Mouse (Mus musculus): ENCODE data around the gene Celsr1. TPM values are rescaled to one million over a fixed set of nuclear protein-coding genes. Genes with fewer than 3 reads are reported as not detected.

The Celsr1 gene
- 3.5 and 3.9 TPM in 2 replicates for polyA plus RNA-seq (2015; fragmentation: Nextera tagmentation; extraction: Ambion mirVana)

DNA sequence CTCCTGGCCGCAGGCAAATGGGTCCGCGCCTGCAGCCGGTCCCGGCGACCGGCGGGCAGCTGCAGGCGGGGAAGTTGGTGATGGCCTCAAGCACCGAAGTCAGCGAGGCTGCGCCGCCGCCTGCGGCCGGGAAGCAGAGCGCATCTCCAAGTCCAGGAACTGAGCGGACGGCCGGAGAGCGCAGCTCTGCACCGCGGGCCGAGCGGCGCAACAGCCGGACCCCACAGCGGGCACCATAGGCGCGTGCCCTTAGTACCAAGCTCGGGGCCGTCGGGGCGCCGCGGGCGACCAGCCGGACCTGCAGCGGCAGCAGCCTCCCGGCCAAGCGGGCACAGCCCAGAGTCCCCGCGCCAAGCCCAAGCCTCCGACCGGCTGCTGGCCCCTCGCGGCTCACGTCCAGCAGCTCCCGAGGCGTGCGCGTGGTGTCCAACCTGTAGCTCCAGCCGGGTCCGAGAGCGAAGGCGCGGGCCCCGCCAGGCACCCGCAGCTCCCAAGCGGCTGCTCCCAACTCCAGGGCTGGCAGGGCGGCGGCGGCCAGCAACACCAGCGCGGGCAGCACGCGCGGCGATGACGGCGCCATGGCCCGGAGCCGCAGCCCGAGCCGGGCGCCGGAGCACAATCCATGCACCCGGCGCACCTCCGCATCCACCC, at the start of gene Celsr1:
Gene Celsr1 (minus strand): TSS at position 587 of the 651 bp plus-strand sequence.
- H3K4me3 ChIP-seq (ENCODE audit: low read length) = peak within 1 kb of the TSS; percentile 70
- peaks cover 44% of the 10 kb centered on the region for H3K4me1 ChIP-seq (ENCODE audit: insufficient read depth, low read length)
- H3K9me3 ChIP-seq (ENCODE audit: low read length) = peaks cover 20% of the 10 kb centered on the region
- H3K27ac ChIP-seq (ENCODE audit: low read length) = peak within 1 kb of the TSS; percentile 94
- ATAC-seq (ENCODE audit: low FRiP score, low TSS enrichment) = peak; percentile 22
- H3K9ac ChIP-seq (replicated peaks; ENCODE audit: low read length) = peak within 1 kb of the TSS; percentile 80
- H3K36me3 ChIP-seq (ENCODE audit: insufficient read depth, low read length) = peaks cover 18% of the 10 kb centered on the region
- H3K27me3 ChIP-seq (ENCODE audit: insufficient read depth, low read length) = peaks cover 17% of the 10 kb centered on the region; the same call in 1 of the 2 replicates
- H3K4me2 ChIP-seq (replicated peaks; ENCODE audit: low read depth, low read length) = peak within 1 kb of the TSS; percentile 84
- under 1% methylated on average over 71 of the region's 80 CpGs for WGBS

DNA sequence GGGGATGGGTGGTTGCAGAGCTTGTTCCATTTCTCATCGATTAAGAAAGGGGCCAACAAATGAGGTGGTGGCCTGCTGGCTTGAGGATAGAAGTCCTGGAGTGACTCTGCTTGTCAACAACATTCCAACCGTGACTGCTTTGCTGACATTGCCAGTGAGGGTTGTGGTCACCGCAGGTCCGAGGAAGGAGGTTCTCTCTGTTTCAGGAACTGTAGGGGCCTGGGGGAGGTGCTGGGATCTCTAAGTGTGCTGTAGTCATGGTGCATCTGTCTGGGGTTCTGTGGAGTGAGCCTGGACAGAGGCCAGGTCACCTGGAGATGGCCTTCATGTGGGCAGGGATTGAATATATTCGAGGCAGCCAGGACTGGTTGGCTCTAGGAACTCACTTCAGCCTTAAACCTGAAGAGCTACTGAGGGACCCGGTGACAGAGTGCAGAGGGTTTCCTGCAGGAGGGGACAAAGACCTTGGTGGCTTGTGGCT, 49.7 kb upstream of the Celsr1 start:
- H3K9me3 ChIP-seq (ENCODE audit: low read length) = no peaks in the 10 kb centered on the region
- 0 out of 2 replicates have a peak overlapping the region, but pooled peaks have one; percentile 17 for H3K27ac ChIP-seq (ENCODE audit: low read length)
- H3K27me3 ChIP-seq (ENCODE audit: insufficient read depth, low read length) = no peaks in the 10 kb centered on the region
- peaks cover 90% of the 10 kb centered on the region for H3K4me1 ChIP-seq (ENCODE audit: insufficient read depth, low read length)
- H3K36me3 ChIP-seq (ENCODE audit: insufficient read depth, low read length) = no peaks in the 10 kb centered on the region
- H3K9ac ChIP-seq (replicated peaks; ENCODE audit: low read length) = 0 out of 2 replicates have a peak overlapping the region, but pooled peaks have one; percentile 32
- no peak overlapping the region for H3K4me3 ChIP-seq (ENCODE audit: low read length)
- 23% methylated on average over 6 of the region's 6 CpGs for WGBS
- no peak for ATAC-seq (ENCODE audit: low FRiP score, low TSS enrichment)
- no peak overlapping the region for H3K4me2 ChIP-seq (replicated peaks; ENCODE audit: low read depth, low read length)

DNA sequence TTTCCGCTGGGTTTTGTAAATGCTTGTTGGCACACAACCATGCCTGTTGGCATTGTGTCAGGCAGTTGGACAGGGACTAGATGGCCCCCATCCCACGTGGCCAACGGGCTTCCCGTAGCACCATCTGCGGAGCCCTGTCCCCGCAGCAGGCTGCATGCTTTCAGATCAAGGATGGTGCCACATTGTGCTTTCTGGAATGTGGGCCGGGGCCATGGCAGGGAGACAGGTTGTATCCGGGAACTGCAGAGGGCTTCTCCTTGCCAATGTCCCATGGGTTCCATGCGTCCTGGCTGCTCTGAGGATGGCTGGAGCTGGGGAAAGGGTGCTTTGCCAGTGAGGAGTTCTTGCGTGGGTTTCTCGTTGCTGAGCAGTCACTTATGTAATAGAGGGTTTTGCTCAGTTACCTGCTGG, 49.0 kb upstream of the Celsr1 start:
- Histone ChIP-seq H3K27ac (ENCODE audit: low read length) (no peak overlapping the region; the same call in 1 of the 2 replicates), H3K4me1 (ENCODE audit: insufficient read depth, low read length) (peaks cover 89% of the 10 kb centered on the region), H3K9ac (replicated peaks; ENCODE audit: low read length) (no peak overlapping the region), H3K4me3 (ENCODE audit: low read length) (no peak overlapping the region), H3K4me2 (replicated peaks; ENCODE audit: low read depth, low read length) (no peak overlapping the region), H3K27me3 (ENCODE audit: insufficient read depth, low read length) (no peaks in the 10 kb centered on the region), H3K36me3 (ENCODE audit: insufficient read depth, low read length) (no peaks in the 10 kb centered on the region), H3K9me3 (ENCODE audit: low read length) (no peaks in the 10 kb centered on the region)
- WGBS = 68% methylated on average over 11 of the region's 11 CpGs
- no peak for ATAC-seq (ENCODE audit: low FRiP score, low TSS enrichment)

DNA sequence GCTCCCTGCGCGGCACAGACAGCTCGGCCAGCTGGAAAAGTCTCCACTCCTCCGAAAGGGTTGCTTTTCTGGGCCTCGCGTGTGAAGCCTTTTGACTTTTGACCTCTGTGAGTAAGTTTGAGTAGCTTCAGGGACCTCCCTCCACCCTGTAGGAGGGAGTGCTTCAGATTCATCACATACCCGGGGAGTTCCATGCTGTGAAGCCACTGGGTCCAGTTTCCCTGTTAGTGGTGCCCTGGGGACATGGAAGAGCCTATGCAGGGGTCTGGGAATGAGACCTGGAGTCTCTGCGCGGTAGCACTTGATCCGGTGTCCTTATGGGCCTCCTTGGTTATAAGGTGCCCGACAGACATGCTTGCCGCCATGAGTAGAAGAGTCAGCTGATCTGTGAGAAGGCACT, 48.1 kb upstream of the Celsr1 start:
- ATAC-seq (ENCODE audit: low FRiP score, low TSS enrichment) = no peak
- no peaks in the 10 kb centered on the region for H3K36me3 ChIP-seq (ENCODE audit: insufficient read depth, low read length)
- 39% methylated on average over 12 of the region's 12 CpGs for WGBS
- H3K4me1 ChIP-seq (ENCODE audit: insufficient read depth, low read length) = peaks cover 83% of the 10 kb centered on the region
- H3K27ac ChIP-seq (ENCODE audit: low read length) = peak overlapping the region; percentile 19; the same call in 1 of the 2 replicates
- no peak overlapping the region for H3K4me2 ChIP-seq (replicated peaks; ENCODE audit: low read depth, low read length)
- no peaks in the 10 kb centered on the region for H3K27me3 ChIP-seq (ENCODE audit: insufficient read depth, low read length)
- H3K9ac ChIP-seq (replicated peaks; ENCODE audit: low read length) = no peak overlapping the region
- H3K4me3 ChIP-seq (ENCODE audit: low read length) = no peak overlapping the region
- H3K9me3 ChIP-seq (ENCODE audit: low read length) = no peaks in the 10 kb centered on the region

DNA sequence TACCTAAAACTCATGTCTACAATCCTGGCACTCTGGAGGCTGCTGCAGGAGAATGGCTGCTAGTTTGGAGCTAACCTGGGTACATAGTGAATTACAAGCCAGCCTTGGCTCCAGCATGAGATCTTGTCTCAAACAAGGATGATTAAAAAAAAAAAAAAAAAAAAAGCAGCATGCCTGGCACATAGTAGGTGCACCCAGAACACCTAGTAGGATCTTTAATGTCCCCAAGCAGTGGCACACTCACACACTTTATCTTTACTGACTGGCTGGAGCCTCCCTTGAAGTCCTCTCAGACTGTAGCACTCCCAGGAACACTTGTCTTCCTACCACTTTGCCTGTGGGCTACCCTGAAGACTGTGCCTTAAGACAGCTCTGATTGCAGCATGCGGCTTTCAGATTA, 46.8 kb upstream of the Celsr1 start:
- Histone ChIP-seq H3K36me3 (ENCODE audit: insufficient read depth, low read length) (no peaks in the 10 kb centered on the region), H3K9ac (replicated peaks; ENCODE audit: low read length) (no peak overlapping the region), H3K9me3 (ENCODE audit: low read length) (no peaks in the 10 kb centered on the region), H3K4me3 (ENCODE audit: low read length) (no peak overlapping the region), H3K4me1 (ENCODE audit: insufficient read depth, low read length) (peaks cover 82% of the 10 kb centered on the region), H3K27me3 (ENCODE audit: insufficient read depth, low read length) (no peaks in the 10 kb centered on the region), H3K4me2 (replicated peaks; ENCODE audit: low read depth, low read length) (no peak overlapping the region), H3K27ac (ENCODE audit: low read length) (no peak overlapping the region)
- no peak for ATAC-seq (ENCODE audit: low FRiP score, low TSS enrichment)
- WGBS = 86% methylated on average over 1 of the region's 1 CpGs

DNA sequence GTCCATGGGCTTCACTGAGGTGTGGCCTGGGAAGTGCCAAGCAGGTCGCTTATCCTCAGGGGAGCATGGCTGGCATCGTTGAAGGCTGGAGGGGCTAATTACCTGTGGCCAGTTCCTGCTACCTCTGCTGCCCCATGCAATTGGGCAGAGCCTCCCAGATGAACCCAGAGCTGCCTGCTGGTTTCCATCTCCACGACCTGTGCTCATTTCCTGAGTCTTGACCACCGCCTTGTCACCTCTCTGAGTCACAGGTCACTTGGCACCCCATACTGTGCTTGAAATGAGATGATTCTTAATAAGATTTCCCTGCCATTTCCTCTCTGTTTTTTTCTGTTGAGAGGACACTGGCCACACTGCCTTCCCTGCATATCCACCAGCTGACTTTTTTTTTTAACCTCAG, 46.3 kb upstream of the Celsr1 start:
- Histone ChIP-seq H3K4me2 (replicated peaks; ENCODE audit: low read depth, low read length) (no peak overlapping the region), H3K27ac (ENCODE audit: low read length) (peak overlapping the region; percentile 52; the same call in 1 of the 2 replicates), H3K9me3 (ENCODE audit: low read length) (no peaks in the 10 kb centered on the region), H3K27me3 (ENCODE audit: insufficient read depth, low read length) (no peaks in the 10 kb centered on the region), H3K36me3 (ENCODE audit: insufficient read depth, low read length) (no peaks in the 10 kb centered on the region), H3K4me3 (ENCODE audit: low read length) (no peak overlapping the region), H3K4me1 (ENCODE audit: insufficient read depth, low read length) (peaks cover 78% of the 10 kb centered on the region), H3K9ac (replicated peaks; ENCODE audit: low read length) (no peak overlapping the region)
- WGBS = 52% methylated on average over 4 of the region's 4 CpGs
- ATAC-seq (ENCODE audit: low FRiP score, low TSS enrichment) = no peak

DNA sequence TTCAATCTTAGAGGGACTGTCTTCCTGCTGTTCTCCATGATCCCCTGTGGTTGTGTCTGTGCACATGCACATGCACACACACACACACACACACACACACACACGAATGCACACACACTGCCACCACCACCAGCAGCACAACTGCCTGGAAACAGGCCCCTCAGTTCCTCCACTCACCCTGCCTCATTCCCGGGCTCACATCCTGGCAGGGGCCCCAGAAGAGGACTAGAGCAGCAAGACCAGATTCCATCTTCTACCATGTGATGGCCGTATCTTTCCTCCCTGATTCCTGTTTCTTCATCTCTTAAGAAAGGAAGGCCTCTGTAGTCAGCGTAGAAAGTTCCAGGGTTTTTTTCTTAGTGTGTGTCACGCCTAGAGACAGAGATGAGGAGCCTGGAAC, 45.9 kb upstream of the Celsr1 start:
- no peak for ATAC-seq (ENCODE audit: low FRiP score, low TSS enrichment)
- Histone ChIP-seq H3K4me2 (replicated peaks; ENCODE audit: low read depth, low read length) (no peak overlapping the region), H3K27me3 (ENCODE audit: insufficient read depth, low read length) (no peaks in the 10 kb centered on the region), H3K9ac (replicated peaks; ENCODE audit: low read length) (no peak overlapping the region), H3K27ac (ENCODE audit: low read length) (peak overlapping the region; percentile 52; the same call in 1 of the 2 replicates), H3K4me3 (ENCODE audit: low read length) (no peak overlapping the region), H3K36me3 (ENCODE audit: insufficient read depth, low read length) (no peaks in the 10 kb centered on the region), H3K4me1 (ENCODE audit: insufficient read depth, low read length) (peaks cover 76% of the 10 kb centered on the region), H3K9me3 (ENCODE audit: low read length) (no peaks in the 10 kb centered on the region)
- WGBS = 62% methylated on average over 5 of the region's 5 CpGs

DNA sequence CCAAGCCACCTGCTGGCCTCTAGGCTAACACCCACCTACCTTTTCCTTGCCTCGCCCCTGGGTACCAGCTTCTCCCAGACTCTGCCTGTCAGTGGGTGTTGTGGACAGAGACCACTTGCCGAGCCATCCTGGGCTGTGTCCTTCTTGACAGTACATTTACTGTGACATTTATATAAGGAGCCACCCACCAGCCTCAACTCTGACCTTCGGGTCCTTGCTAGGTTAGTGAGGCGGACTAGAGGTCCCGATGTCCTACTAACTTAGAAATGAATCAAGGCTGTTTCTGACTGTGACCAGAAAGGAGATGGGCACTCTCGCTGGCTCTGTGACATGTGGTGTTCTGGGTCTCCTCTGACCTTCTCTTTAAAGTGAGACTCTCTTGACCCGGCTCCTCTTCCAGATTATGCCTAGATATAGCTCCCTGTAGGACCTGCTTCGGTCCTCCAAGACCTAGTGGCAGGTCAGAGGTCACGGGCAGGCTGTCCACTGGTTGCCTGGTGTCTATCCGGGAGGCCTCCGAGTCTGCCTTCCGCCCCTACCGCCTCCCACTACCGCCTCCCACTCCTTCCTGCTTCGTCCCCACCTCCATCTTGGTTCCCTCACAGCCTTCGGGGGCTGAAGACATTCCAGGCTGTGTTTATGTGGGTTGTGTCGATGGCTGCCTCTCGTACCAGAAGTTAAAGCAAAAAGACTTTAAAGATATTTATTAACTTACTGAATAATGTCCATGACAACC, 45.1 kb upstream of the Celsr1 start:
- no peaks in the 10 kb centered on the region for H3K9me3 ChIP-seq (ENCODE audit: low read length)
- H3K4me3 ChIP-seq (ENCODE audit: low read length) = no peak overlapping the region
- no peak overlapping the region for H3K4me2 ChIP-seq (replicated peaks; ENCODE audit: low read depth, low read length)
- WGBS = 28% methylated on average over 18 of the region's 18 CpGs
- peak overlapping the region; percentile 52; the same call in 1 of the 2 replicates for H3K27ac ChIP-seq (ENCODE audit: low read length)
- ATAC-seq (ENCODE audit: low FRiP score, low TSS enrichment) = peak; percentile 17; the same call in 1 of the 2 replicates
- no peaks in the 10 kb centered on the region for H3K36me3 ChIP-seq (ENCODE audit: insufficient read depth, low read length)
- H3K27me3 ChIP-seq (ENCODE audit: insufficient read depth, low read length) = no peaks in the 10 kb centered on the region
- H3K4me1 ChIP-seq (ENCODE audit: insufficient read depth, low read length) = peaks cover 74% of the 10 kb centered on the region
- no peak overlapping the region for H3K9ac ChIP-seq (replicated peaks; ENCODE audit: low read length)

DNA sequence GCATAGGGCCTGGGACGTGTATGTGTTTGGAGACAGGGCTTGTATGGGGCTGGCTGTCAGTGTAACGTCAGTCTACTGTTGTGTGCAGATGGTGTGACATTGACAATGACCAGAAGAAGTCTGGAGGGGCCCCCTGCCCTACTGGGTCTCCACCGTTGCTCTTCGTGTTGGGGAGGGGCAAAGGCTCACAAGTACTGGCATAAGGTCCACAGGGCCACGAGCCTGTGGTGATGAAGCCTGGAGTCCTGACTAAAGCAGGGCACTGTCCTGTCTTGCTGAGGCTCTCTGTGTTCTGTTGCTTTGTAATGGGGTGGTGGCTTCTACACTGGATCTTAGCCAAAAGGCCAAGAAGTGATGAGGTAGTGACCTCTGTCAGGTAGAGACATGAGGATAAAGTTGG, 44.4 kb upstream of the Celsr1 start:
- Histone ChIP-seq H3K27ac (ENCODE audit: low read length) (no peak overlapping the region), H3K27me3 (ENCODE audit: insufficient read depth, low read length) (no peaks in the 10 kb centered on the region), H3K9ac (replicated peaks; ENCODE audit: low read length) (no peak overlapping the region), H3K4me2 (replicated peaks; ENCODE audit: low read depth, low read length) (no peak overlapping the region), H3K4me1 (ENCODE audit: insufficient read depth, low read length) (peaks cover 67% of the 10 kb centered on the region), H3K9me3 (ENCODE audit: low read length) (no peaks in the 10 kb centered on the region), H3K36me3 (ENCODE audit: insufficient read depth, low read length) (no peaks in the 10 kb centered on the region), H3K4me3 (ENCODE audit: low read length) (no peak overlapping the region)
- no peak for ATAC-seq (ENCODE audit: low FRiP score, low TSS enrichment)
- WGBS = 65% methylated on average over 5 of the region's 5 CpGs

DNA sequence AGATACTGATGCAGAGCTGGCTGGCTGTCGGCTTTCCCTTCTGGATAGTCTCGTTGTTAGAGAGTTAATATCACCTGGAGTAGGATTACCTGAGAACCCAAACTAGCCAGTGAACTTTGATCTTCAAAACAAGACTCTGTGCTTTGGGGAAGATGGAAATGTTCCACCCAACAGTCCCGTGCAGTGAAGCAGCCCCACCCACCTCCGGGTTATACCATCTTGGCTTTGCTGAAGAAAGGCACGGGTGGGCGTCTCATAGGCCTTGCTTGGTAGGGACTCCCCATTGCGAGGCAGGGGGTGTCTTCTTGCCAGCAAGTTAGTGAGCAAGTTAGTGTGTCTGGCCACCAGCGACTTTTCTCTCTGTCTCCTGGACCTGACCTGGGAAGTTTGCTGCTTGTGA, 42.8 kb upstream of the Celsr1 start:
- H3K27me3 ChIP-seq (ENCODE audit: insufficient read depth, low read length) = no peaks in the 10 kb centered on the region
- peaks cover 51% of the 10 kb centered on the region for H3K4me1 ChIP-seq (ENCODE audit: insufficient read depth, low read length)
- H3K9me3 ChIP-seq (ENCODE audit: low read length) = no peaks in the 10 kb centered on the region
- WGBS = 65% methylated on average over 8 of the region's 8 CpGs
- H3K27ac ChIP-seq (ENCODE audit: low read length) = no peak overlapping the region
- H3K36me3 ChIP-seq (ENCODE audit: insufficient read depth, low read length) = no peaks in the 10 kb centered on the region
- no peak overlapping the region for H3K4me3 ChIP-seq (ENCODE audit: low read length)
- no peak for ATAC-seq (ENCODE audit: low FRiP score, low TSS enrichment)
- no peak overlapping the region for H3K4me2 ChIP-seq (replicated peaks; ENCODE audit: low read depth, low read length)
- no peak overlapping the region for H3K9ac ChIP-seq (replicated peaks; ENCODE audit: low read length)
